Mouse (Mus musculus) layer of hippocampus, adult 11-12 months (tissue): ENCODE measurements around the gene Pafah2.
"Not testable (repeated sequence)": the region's sequence is repeated elsewhere in the genome, so short reads cannot be mapped to it uniquely, and the experiment has no call there.

ENCODE experiments used
- DNase-seq: peaks from one replicate; pipeline ENCODE4 v3.0.0; 2022; ENCODE audit warnings: low spot score

Gene Pafah2

DNA sequence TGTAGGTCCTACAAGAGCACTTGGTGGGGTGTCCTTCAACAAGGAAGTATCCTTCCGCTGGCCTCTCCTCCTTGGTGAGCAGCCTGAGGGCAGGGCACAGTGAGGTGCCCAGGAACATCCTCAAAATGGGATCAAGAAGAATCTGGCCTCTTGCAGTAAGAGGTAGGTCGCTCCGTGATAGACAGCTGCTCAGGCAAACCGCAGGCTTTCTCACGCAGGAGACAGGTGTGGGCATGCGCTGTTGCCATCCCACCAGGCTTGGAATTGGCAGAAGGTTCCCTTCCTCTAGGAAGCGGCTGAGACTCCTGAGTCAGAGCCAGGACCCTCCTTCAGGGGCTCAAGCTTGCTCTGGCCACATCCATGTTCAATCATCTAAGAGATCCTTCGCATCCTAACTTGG lies 22.8 kb upstream of the Pafah2 start:
- DNase-seq = no peak

DNA sequence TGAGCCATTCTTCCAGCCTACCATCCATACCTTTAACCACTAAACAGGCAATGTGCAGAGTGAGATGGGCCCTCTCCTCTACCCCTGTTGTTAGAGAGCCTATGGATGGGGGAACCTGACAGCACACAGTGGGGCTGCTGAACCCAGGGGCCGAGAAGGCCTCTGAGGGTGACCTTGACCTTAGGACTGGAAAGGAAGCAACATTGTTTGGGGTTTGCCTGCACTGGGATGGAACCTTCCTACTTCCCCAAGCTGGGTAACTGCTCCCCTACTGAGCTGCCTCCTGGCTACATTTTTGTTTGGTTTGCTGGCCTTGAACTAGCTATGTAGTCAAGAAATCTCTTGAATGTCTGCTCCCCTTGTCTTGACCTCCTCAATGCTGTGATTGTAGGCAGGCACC lies 21.8 kb upstream of the Pafah2 start:
- no peak for DNase-seq

DNA sequence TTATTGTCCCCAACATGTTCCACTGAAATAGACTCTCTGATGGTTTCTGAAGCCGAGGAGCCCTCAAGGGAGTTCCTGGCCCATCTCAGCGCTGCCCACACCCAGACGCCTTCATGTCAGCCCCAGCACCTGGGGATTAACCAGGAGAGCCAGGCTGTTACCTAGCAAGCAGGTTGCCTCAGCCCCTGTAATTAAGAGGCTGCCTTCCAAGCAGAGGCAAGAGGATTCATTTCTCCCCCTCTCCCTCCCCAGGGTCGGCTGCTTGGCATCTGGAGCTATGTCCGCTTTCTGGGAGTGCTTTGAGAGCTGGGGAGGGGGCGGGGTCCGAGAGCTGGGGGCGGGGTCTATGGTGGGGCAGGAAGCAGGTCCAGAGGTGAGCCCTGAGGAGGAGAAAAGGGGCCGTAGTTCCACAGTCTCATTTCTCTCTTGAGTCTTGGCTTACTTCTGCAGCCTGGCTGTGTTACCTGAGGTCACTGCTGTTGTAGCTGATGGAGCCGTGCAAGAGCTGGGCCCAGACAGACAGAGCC lies 18.0 kb upstream of the Pafah2 start:
- no peak for DNase-seq

DNA sequence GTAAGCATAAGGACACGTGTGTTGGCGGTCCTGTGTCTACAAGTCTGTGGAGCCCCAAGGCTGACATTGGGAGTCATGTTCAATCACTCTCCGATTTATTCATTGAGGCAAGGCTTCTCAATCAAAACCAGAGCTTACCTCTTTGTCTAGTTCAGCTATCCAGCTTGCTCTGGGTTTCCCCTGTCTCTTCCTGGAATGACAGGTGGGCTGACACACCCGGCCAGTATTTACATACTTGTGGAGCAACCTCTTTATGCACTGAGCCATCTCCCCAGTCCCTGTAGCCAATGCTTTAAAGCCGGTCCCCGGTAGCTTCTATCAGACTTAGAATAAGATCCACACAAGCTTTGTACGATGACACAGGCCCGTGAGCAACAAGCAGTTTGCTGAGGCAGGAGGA lies 16.6 kb upstream of the Pafah2 start:
- no peak for DNase-seq

DNA sequence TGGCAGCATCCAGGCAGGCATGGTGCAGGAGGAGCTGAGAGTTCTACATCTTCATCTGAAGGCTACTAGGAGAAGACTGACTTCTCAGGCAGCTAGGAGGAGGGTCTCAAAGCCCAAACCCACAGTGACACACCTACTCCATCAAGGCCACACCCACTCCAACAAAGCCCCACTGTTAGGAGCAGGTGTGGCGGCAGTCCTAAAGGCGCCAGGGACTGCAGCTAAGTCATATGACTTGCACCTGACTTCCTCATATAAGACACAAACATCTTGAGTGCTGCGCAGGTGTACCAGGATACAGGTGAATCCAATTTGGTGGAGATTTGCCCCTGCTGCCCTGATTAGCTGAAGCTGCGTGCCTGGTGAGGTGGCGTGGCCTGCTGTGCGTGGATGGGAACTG lies 12.4 kb upstream of the Pafah2 start, which contains the start of gene Extl1:
Gene Extl1 (minus strand): TSS at position 101 of the 400 bp plus-strand sequence.
- DNase-seq = not testable (repeated sequence)

DNA sequence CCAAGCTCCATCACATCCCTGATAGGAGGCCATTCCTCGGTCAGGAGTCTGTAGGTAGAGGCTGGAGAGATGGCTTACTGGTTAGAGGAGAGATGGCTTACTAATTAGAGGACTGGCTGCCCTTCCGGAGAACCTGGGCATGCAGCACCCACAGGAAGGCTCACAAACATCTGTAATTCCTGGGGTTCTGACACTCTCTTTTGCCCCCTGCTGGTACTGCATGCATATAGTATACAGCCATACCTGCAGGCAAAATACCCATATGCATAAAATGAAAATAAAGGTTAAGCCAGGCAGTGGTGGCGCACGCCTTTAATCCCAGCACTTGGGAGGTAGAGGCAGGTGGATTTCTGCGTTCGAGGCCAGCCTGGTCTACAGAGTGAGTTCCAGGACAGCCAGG lies 8.9 kb upstream of the Pafah2 start:
- no peak for DNase-seq

DNA sequence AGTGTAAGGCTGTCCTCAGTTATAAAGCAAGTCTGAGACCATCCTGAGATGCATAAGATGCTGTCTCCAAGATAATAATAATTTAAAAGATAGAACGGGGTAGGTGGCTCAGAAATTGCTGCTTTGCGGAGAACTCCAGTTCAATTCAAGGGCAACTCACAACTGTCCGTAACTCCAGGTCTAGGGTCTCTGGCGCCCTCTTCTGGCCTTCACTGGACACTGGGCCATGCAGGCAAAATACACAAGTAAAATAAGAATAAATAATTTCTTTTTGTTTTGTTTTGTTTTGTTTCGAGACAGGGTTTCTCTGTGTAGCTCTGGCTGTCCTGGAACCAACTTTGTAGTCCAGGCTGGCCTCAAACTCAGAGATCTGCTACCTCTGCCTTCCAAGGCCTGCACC lies 7.7 kb upstream of the Pafah2 start:
- DNase-seq = peak; percentile 74

DNA sequence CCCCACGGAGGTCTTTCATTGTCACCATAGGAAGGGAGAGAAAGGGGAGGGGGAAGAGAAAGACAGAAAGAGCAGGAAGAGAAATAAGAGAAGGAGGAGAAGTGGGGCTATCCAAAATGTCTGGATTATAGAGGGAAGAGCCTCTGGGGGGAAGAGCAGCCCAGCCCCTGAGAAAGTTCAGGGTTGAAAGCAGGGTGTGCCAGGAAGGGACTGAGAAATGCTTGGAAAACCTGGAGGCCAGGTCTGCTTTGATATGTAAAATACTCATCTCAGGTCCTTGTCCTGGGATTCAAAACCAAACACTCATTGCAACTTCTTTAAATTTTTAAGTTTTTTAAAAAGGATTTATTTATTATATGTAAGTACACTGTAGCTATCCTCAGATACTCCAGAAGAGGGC lies 4.5 kb upstream of the Pafah2 start:
- DNase-seq = no peak

DNA sequence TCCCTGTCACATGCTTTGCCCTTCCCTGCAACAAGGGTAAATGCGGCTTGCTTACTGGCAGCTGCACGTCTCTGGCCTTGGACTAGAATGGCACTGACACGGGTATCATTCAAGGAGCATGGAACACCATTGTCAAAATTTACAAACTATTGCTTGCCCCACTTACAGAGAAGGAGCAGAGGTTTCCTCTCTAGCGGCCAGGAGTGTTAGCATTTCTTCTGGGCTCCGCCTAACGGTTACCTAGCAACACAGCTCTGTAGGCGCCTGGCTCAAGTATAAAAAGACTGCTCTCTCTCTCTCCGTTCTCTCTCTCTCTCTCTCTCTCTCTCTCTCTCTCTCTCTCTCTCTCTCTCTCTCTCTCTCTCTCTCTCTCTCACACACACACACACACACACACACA lies 3.5 kb upstream of the Pafah2 start:
- DNase-seq = no peak

DNA sequence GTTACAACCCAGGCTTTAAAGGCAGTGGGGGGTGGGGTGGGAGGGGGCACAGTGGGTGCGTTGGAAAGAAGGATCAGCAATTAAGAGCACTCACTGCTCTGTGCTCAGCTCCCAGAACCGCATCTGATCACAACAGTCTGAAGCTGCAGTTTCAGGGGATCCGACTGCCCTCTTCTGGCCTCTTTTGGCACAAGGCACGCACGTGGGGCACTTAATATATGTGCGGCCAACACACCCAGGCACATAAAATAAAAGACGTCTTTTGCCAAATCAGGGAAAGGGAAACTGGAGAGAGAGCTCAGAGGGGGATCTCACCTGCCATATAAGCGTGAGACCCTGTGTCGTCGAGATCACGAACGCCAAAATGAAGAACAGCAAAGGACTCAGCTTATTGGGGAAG lies 3.1 kb upstream of the Pafah2 start:
- no peak for DNase-seq

DNA sequence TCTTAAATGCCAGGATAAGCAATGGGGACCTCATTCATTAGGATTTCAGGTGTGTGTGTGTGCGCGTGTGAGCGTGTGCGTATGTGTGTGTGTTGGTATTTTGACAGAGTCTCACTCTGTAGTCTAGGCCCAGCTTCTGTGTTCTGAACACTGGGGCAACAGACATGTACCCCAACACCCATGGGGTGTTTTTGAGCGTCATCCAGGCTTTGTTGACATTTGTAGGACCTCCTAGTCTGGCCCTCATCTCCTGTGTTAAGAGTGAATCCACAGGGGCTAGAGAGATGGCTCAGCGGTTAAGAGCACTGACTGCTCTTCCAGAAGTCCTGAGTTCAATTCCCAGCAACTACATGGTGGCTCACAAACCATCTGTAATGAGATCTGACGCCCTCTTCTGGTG lies 978 bp upstream of the Pafah2 start:
- DNase-seq = no peak

DNA sequence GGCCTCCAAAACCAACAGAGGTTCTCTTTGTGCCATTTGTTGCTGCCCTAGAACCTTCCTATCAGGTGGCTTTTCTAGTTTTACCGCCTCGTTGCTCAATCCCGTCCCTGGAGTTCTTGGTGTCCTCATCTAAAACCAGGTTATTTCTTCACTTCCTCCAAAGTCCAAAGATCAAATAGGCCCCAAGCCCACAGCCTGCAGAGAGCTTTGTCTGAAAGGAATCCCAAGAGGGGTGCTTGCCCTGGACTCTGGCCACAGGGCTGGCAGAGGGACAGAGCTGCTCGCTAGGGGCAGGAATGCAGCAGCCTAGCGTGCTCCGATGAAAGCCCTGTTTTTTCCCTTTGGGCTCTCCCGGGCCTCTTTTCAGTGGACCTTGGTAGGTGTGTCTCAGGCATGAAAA lies 1.0 kb downstream of the Pafah2 start:
- peak; percentile 59 for DNase-seq

DNA sequence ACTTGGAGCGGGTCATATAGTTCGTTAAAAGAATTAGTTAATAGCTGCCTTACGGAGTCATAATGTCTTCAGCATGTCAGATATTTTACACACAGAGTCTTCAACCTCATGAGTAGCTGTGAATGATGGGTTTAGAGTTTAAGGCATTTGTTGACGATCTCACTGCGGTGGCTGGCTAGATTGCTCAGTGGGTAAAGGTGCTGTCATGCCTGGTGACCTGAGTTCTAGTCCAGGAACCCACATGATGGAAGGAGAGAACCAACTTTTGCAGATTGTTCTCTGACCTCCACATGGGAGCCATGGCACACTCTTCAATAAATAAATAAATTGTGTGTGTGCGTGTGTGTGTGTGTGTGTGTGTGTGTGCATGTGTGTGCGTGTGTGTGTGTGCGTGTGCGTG lies 1.6 kb downstream of the Pafah2 start:
- DNase-seq = no peak

DNA sequence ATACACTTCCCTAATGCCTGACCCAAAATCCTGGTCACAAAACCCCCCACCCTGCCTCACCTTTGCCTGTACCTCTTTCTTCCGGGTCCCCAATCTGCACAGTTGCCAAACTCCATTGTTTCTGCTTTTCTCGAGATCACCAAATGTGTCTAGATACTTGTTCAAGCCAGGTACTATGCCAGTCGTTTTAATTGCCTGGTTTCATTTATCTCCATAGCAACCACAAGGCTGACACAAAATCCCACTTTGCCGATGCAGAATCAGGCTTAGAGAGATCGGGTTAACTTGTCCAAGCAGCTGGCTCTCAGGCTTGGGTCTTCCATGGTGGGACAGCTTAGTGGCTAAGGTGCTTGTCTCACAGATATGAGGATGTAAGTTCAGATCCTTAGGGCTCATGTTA lies 4.1 kb downstream of the Pafah2 start:
- no peak for DNase-seq

DNA sequence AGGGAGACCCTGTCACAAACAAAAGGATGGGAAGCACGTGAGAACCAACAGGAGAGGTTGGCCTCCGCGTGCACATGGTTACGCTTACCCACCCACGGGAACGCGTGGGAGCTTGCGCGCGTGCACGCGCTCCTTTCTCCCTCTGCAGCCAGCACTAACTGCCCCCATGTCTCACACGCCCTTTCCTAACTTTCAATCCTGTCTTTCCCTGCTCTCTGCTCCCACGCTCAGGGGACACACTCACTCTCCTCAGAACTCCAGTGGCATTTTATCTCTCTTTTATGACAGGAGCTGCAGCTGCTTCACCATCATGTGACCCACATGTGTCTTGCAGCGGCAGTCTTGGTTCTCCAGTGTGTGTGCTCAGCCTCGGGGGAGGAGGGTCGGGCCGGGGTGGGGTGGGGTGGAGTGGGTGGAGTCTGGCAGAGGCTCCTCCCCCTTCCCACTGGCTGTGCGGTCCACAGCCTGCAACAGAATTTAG lies 5.1 kb downstream of the Pafah2 start:
- DNase-seq = peak; percentile 74

DNA sequence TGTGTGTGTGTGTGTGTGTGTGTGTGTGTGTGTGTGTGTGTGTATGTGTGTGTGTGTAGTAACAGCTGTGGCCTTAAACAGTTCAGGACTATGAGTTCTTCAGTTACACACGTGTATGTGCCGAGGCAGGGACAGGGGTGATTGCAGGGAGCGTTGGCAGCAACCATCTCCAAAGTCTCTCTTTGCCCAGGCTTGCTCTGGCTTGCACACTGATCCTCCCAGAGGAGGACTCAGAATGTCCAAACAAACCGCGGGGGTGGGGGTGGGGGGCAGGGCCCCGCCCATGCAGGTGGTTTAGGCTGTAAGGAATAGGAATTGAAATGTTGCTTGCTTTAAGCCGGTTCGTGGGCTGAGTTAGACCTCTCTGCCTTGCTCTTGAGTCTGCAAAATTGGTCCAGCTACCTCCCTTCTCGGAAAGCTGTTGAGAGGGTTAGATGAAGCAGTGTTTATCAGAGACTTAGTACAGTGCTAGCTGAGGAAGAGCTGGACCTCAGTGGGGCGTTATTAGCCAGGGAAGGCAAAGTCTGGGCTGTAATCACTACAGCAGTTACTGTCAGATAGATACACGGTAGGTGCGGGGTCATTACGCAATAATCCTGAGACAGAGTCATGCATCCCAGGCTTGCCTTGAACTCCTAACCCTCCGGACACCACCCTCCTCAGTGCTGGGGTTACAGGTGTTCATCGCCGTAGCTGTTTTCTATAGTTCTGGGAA lies 5.9 kb downstream of the Pafah2 start:
- no peak for DNase-seq

DNA sequence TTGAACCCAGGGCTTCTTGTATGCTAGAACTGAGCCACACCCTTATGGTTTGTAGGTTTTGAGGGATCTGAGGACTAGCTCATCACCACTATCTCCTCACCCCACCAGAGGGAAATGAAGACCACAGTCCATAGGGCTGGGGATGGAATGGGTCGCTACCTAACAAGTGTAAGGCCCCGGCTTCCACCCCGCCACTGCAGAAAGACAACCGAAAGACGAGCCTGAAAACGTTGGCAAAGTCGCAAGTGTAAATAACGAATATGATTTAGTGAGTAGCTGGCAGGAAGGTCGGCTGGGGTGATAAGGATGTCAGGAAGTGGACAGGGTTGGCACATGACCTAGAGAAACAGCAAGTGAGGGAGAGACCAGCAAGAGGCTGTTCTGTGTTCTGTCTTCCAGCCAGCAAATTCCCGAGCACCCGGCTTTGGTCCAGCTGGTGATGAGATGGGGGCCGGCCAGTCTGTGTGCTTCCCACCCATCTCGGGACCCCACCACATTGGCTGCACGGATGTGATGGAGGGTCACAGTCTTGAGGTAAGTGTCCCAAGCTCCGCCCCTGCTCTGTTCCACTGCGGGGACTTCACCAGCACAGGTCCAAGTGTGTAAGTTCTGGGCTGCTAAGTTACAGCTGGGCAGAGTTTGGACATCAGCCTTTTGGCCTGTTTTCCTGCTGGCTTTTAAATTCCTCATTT lies 6.6 kb downstream of the Pafah2 start:
- no peak for DNase-seq

DNA sequence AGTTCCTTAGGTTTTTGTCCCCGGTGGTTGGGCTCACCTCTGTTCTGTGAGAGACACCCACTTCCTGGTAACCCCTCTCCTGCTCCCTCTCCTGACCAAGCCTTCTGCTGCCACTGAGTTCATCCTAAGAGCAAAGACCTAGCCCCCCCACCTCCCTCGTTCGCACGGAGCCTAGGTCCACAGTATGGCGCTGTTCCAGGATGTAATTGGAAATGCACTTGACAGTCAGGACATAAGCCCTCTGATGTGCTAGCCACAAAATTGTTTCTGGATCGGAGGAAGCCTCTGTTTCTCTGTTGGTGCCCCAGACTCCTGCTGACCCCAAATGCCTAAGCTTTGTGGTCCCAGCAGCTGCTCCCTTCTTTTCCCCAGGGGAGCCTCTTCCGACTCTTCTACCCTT lies 7.6 kb downstream of the Pafah2 start:
- no peak for DNase-seq

DNA sequence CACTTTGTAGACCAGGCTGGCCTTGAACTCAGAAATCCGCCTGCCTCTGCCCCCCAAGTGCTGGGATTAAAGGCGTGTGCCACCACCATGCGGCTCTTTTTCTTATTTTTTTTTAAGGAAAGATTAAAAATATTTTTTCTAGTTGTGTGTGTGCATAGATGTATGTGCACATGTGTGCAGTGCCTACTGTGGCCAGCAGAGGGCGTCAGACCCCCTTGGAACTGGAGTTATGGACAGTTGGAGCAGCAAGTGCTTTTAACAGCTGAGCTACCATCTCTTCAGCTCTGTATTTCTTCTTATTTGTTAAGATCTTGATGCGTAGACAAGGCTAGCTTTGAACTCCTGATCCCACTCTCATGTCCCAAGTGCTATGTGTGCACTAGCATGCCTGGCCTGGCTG lies 13.2 kb downstream of the Pafah2 start:
- DNase-seq = no peak

DNA sequence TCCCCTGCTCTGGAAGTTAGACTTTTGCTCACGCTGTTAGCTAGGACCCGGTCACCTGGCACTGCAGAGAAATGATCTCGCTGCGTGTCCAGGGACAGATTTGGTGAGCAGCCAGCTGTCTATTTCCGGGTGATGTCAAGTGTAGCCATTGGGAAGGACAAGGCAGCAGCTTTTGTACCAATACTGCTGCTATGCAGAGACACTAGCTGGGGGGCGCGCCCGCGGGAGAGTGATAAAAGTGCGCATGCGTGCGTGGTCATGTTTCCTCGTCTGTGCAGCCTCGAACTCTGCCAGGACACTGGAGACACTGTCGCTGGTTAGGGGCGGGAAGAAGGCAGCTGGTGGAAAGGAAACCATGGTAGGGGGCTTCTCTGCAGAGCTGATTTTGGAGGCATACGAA lies 20.1 kb downstream of the Pafah2 start:
- DNase-seq = peak; percentile 35

DNA sequence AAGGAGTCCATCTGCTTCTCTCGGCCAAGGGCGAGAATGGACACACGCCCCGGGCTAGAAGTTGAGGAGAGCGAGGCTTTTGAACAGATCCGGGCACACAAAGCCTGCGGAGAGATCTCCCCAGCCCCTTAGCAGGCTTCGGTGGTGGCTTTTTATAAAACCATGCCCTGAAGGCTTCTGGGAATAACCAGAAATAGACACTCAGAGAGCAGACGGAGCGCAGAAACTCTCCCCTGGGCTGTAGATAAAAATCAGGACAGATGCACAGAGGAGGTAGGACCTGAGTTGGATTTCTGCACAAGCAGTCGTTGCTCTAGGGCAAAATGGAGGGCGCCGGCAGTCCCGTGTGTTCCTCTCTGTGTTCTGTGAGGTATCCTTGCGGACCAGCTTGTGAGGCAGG lies 20.5 kb downstream of the Pafah2 start:
- peak; percentile 45 for DNase-seq

DNA sequence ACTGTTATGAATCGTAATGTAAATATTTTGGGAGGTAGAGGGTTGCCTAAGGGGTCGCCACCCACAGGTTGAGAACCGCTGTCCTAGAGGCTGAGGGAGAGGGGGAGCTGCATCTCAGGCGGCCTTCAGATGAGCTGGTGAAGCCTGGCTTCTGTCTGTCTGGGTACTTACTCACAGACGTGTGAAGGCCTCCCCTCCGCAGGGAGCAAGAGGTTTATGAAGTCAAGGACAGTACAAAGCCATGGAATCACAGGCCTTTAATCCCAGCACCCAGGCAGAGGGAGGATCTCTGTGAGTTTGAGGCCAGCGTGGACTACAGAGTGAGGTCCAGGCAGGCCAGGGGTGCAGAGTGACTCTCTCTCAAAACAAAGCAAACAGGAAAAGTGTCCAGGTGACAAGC lies 21.0 kb downstream of the Pafah2 start:
- DNase-seq = no peak

DNA sequence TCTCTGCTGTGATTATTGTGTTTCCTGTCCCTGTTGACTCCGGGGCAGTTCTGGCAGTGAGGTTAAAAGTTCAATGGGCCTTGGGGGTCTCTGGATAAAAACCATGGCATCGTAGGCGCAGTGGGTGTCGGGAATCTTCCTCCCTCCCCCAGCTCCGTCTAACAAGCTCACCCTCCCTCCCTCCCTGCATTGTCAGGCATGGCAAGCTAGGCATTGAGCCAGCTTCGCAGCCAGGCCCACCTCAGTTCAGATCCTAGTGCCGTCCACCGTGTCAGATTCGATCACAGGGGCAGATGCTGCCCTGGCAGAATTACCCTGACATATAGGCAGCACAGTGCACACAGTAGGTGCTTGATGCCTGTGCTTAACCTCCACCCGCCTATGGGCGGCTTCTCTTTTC lies 25.9 kb downstream of the Pafah2 start:
- no peak for DNase-seq

DNA sequence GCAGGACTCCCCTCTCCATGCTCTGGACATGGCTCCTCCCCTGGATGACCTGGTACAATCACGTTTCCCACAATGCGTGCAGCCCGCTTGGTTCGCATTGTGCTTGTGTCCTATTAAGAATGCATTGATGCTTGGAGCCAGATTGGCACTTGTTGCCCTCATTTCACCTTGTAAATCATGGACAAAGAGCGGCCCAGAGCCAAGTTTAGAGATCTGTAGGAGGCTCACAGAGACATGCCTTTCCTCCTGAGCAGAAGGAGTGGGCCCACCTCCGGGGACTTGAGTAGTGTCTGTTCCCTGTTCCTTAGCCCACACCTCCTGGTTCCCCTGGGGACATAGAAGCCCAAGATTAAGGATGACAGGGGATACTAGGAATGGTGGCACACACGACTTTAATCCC lies 27.8 kb downstream of the Pafah2 start:
- no peak for DNase-seq
